Mouse (Mus musculus) bone marrow, adult 2 months (tissue): ENCODE data around the gene Erc2.

Source experiments
- CTCF ChIP-seq: fragments of 200-500 bp; IDR thresholded peaks from 2 replicates; pipeline ENCODE4 v1.5.1; 2011; ENCODE audit warnings: low read length, control low read depth; ENCODE audit not compliant: control insufficient read depth, insufficient read depth
- POLR2A ChIP-seq: fragments of 200-500 bp; IDR thresholded peaks from 2 replicates; pipeline ENCODE4 v1.6.1; 2011; ENCODE audit warnings: low read depth, mild to moderate bottlenecking, control low read depth, low read length, borderline replicate concordance; ENCODE audit not compliant: control insufficient read depth

DNA sequence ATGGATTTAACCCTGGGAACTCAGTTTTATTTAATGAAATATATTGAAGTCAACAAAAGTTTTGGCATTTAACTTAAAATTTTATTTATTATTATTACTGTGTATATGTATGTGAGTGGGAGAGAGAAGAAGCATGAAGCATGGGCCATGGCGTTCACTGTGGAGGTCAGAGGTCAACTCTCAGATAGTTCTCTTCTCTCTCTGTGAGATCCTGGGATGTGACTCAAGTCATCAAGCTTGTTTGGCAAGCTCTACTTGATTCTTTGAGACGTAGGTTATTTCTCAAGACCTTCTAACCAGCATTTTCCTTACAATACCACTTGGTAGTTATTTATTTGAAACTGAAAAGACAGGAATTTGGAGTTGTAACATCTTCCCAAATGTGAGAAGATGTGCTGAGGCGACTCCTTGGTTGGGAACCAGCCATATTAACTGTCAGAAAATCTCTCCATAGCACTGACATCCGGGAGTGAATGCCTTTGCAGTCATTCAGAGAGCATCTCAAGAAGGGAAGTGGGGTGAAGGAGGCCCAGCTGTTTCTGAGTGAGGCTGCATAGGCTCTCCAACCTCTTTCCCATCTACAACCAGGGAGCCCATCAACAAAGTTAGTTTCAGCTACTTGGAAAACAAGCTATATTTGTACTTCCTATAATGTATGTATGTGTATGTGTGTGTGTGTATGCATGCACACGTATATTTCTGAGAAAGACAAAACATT lies 299.6 kb downstream of the Erc2 start:
- TF ChIP-seq CTCF = no peak
- TF ChIP-seq POLR2A = no peak
